Mouse (Mus musculus) liver, embryonic 16.5 days (tissue): ENCODE measurements around the gene Cwh43. TPM values are rescaled to one million over a fixed set of nuclear protein-coding genes. Genes with fewer than 3 reads are reported as not detected.
A peak's percentile ranks its signal among the peaks of the same experiment; 100 is the strongest.

Source experiments
- ATAC-seq: fragments of 200-750 bp; cut with Nextera tagmentation; 2 replicates; pipeline ENCODE4 v1.8.0; 2017; ENCODE audit warnings: low read depth, mild to moderate bottlenecking, moderate number of reproducible peaks, moderate library complexity
- H3K27ac ChIP-seq: fragments of 300-500 bp; sonication (generic); 2 replicates; pipeline ENCODE4 v1.5.1; 2014; ENCODE audit warnings: mild to moderate bottlenecking, low read length
- H3K27me3 ChIP-seq: fragments of 300-500 bp; sonication (generic); 2 replicates; pipeline ENCODE4 v1.6.1; 2014; ENCODE audit warnings: low read depth, low read length, mixed read lengths; ENCODE audit not compliant: control insufficient read depth, insufficient read depth
- H3K36me3 ChIP-seq: fragments of 300-500 bp; sonication (generic); 2 replicates; pipeline ENCODE4 v1.6.1; 2014; ENCODE audit warnings: mild to moderate bottlenecking; ENCODE audit not compliant: control insufficient read depth, insufficient read depth
- H3K4me1 ChIP-seq: fragments of 300-500 bp; sonication (generic); 2 replicates; pipeline ENCODE4 v1.6.1; 2014; ENCODE audit warnings: low read depth, low read length, mixed read lengths; ENCODE audit not compliant: control insufficient read depth
- H3K4me2 ChIP-seq: fragments of 300-500 bp; sonication (generic); 2 replicates; pipeline ENCODE4 v1.6.1; 2014; ENCODE audit warnings: low read depth, low read length, mixed read lengths
- H3K4me3 ChIP-seq: fragments of 300-500 bp; sonication (generic); 2 replicates; pipeline ENCODE4 v1.5.1; 2014; ENCODE audit warnings: low read depth, mild to moderate bottlenecking, low read length
- H3K9ac ChIP-seq: fragments of 300-500 bp; sonication (generic); 2 replicates; pipeline ENCODE4 v1.6.1; 2014; ENCODE audit warnings: low read depth, low read length
- H3K9me3 ChIP-seq: fragments of 300-500 bp; sonication (generic); replicated peaks from 2 replicates; pipeline ENCODE4 v1.6.1; 2016; ENCODE audit warnings: low read length; ENCODE audit not compliant: control insufficient read depth
- WGBS: fragments of 180-500 bp; shearing (Covaris S2); extraction: QIAGEN DNeasy Blood & Tissue Kit; methylation state at CpG from one replicate; pipeline ENCODE4 v1.1.7; 2014; ENCODE audit not compliant: insufficient replicate concordance; 5-methylcytosine and 5-hydroxymethylcytosine counted together
- polyA plus RNA-seq: library from polyadenylated mRNA; unstranded; fragments of >200 nt; fragmentation: Nextera tagmentation; extraction: Ambion mirVana; gene quantifications from 2 replicates; pipeline ENCODE4 v1.2.1, GENCODE M21; 2015

Gene Cwh43
- not detected in 2 replicates for polyA plus RNA-seq

- ATAC-seq = no peak
- Histone ChIP-seq H3K9me3 (no peaks in the 10 kb centered on the region), H3K27me3 (peaks cover 30% of the 10 kb centered on the region), H3K9ac (no peak within 1 kb of the TSS), H3K36me3 (no peaks in the 10 kb centered on the region), H3K4me2 (no peak within 1 kb of the TSS), H3K4me1 (no peaks in the 10 kb centered on the region), H3K27ac (no peak within 1 kb of the TSS), H3K4me3 (no peak within 1 kb of the TSS)
- WGBS = 4% methylated on average over 45 of the region's 49 CpGs
Measured at GRCm38 (mm10) chr5:73405981-73406722, at the start of gene Cwh43. TSS of gene Cwh43 (plus strand) at chr5:73406075.

GRCm38 (mm10) chr5:73359134-73359751, 46.6 kb upstream of the Cwh43 start:
- peaks cover 40% of the 10 kb centered on the region for H3K4me1 ChIP-seq
- 61% methylated on average over 6 of the region's 6 CpGs for WGBS
- no peak for ATAC-seq

GRCm38 (mm10) chr5:73359752-73360141, 46.1 kb upstream of the Cwh43 start:
- no peaks in the 10 kb centered on the region for H3K36me3 ChIP-seq
- 34% methylated on average over 12 of the region's 12 CpGs for WGBS
- no peak overlapping the region for H3K4me3 ChIP-seq
- peaks cover 40% of the 10 kb centered on the region for H3K4me1 ChIP-seq
- peaks cover 2% of the 10 kb centered on the region for H3K27me3 ChIP-seq
- ATAC-seq = no peak
- peak overlapping the region; percentile 12; the same call in 1 of the 2 replicates for H3K4me2 ChIP-seq
- H3K9me3 ChIP-seq = no peaks in the 10 kb centered on the region
- no peak overlapping the region for H3K9ac ChIP-seq
- no peak overlapping the region for H3K27ac ChIP-seq

More at GRCm38 (mm10) chr5:73359134-73359751, 46.6 kb upstream of the Cwh43 start:
- H3K9ac ChIP-seq = no peak overlapping the region
- peaks cover 2% of the 10 kb centered on the region for H3K27me3 ChIP-seq
- H3K36me3 ChIP-seq = no peaks in the 10 kb centered on the region
- peak overlapping the region; percentile 12; the same call in 1 of the 2 replicates for H3K4me2 ChIP-seq
- no peak overlapping the region for H3K4me3 ChIP-seq
- no peaks in the 10 kb centered on the region for H3K9me3 ChIP-seq
- H3K27ac ChIP-seq = no peak overlapping the region

GRCm38 (mm10) chr5:73360240-73360639, 45.6 kb upstream of the Cwh43 start:
- Histone ChIP-seq H3K4me1 (peaks cover 38% of the 10 kb centered on the region), H3K4me3 (no peak overlapping the region), H3K4me2 (peak overlapping the region; percentile 12), H3K27me3 (peaks cover 2% of the 10 kb centered on the region), H3K27ac (no peak overlapping the region), H3K9me3 (no peaks in the 10 kb centered on the region), H3K9ac (no peak overlapping the region), H3K36me3 (no peaks in the 10 kb centered on the region)
- WGBS = 36% methylated on average over 12 of the region's 12 CpGs
- no peak for ATAC-seq

GRCm38 (mm10) chr5:73362338-73362737, 43.5 kb upstream of the Cwh43 start:
- no peak overlapping the region for H3K4me2 ChIP-seq
- WGBS = 78% methylated on average over 7 of the region's 7 CpGs
- no peak overlapping the region for H3K9ac ChIP-seq
- no peaks in the 10 kb centered on the region for H3K36me3 ChIP-seq
- no peak overlapping the region for H3K4me3 ChIP-seq
- no peak for ATAC-seq
- H3K27me3 ChIP-seq = peaks cover 2% of the 10 kb centered on the region
- H3K9me3 ChIP-seq = no peaks in the 10 kb centered on the region
- H3K27ac ChIP-seq = no peak overlapping the region
- H3K4me1 ChIP-seq = peaks cover 27% of the 10 kb centered on the region

- Histone ChIP-seq H3K27ac (no peak overlapping the region), H3K4me3 (no peak overlapping the region), H3K9ac (no peak overlapping the region), H3K4me2 (no peak overlapping the region), H3K36me3 (no peaks in the 10 kb centered on the region), H3K9me3 (no peaks in the 10 kb centered on the region), H3K27me3 (peaks cover 2% of the 10 kb centered on the region), H3K4me1 (peaks cover 27% of the 10 kb centered on the region)
- no peak for ATAC-seq
- 78% methylated on average over 5 of the region's 5 CpGs for WGBS
Measured at GRCm38 (mm10) chr5:73362791-73363190, 43.1 kb upstream of the Cwh43 start.

GRCm38 (mm10) chr5:73364107-73364864, 41.6 kb upstream of the Cwh43 start:
- WGBS = 85% methylated on average over 2 of the region's 2 CpGs
- Histone ChIP-seq H3K4me2 (peak overlapping the region; percentile 53), H3K9ac (peak overlapping the region; percentile 28), H3K36me3 (no peaks in the 10 kb centered on the region), H3K9me3 (no peaks in the 10 kb centered on the region), H3K27me3 (no peaks in the 10 kb centered on the region), H3K4me1 (peaks cover 25% of the 10 kb centered on the region), H3K27ac (peak overlapping the region; percentile 78), H3K4me3 (0 out of 2 replicates have a peak overlapping the region, but pooled peaks have one; percentile 7)
- ATAC-seq = peak; percentile 90

GRCm38 (mm10) chr5:73367906-73368305, 38.0 kb upstream of the Cwh43 start:
- ATAC-seq = no peak
- WGBS = 59% methylated on average over 4 of the region's 4 CpGs

More at GRCm38 (mm10) chr5:73367906-73368305, 38.0 kb upstream of the Cwh43 start:
- Histone ChIP-seq H3K9ac (no peak overlapping the region), H3K4me2 (no peak overlapping the region), H3K4me1 (peaks cover 19% of the 10 kb centered on the region), H3K9me3 (no peaks in the 10 kb centered on the region), H3K27me3 (no peaks in the 10 kb centered on the region; the same call in 1 of the 2 replicates), H3K4me3 (no peak overlapping the region), H3K36me3 (no peaks in the 10 kb centered on the region), H3K27ac (no peak overlapping the region)
